Mouse (Mus musculus) liver, embryonic 13.5 days (tissue): ENCODE measurements at regions not wholly inside any gene's neighbourhood (a gene's known extent, or its start where the extent isn't known, plus 50 kb on each side); places are given as distances from the start of the nearest gene placed in this dataset.

Source experiments
- ATAC-seq: fragments of 200-750 bp; cut with Nextera tagmentation; 2 replicates; pipeline ENCODE4 v1.8.0; 2017; ENCODE audit warnings: low read depth, mild to moderate bottlenecking, moderate number of reproducible peaks, moderate library complexity
- DNase-seq: peaks from one replicate; pipeline ENCODE4 v3.0.0; 2022
- H3K27ac ChIP-seq: fragments of 300-500 bp; sonication (generic); 2 replicates; pipeline ENCODE4 v1.5.1; 2015; ENCODE audit warnings: moderate library complexity, mild to moderate bottlenecking, inconsistent platforms
- H3K27me3 ChIP-seq: fragments of 300-500 bp; sonication (generic); 2 replicates; pipeline ENCODE4 v1.6.1; 2015; ENCODE audit warnings: mild to moderate bottlenecking, inconsistent platforms
- H3K36me3 ChIP-seq: fragments of 300-500 bp; sonication (generic); 2 replicates; pipeline ENCODE4 v1.6.1; 2015; ENCODE audit warnings: mild to moderate bottlenecking, inconsistent platforms
- H3K4me1 ChIP-seq: fragments of 300-500 bp; sonication (generic); replicated peaks from 2 replicates; pipeline ENCODE4 v1.6.1; 2015; ENCODE audit warnings: inconsistent platforms
- H3K4me2 ChIP-seq: fragments of 300-500 bp; sonication (generic); 2 replicates; pipeline ENCODE4 v1.6.1; 2015; ENCODE audit warnings: inconsistent platforms, mild to moderate bottlenecking, moderate library complexity
- H3K4me3 ChIP-seq: fragments of 300-500 bp; sonication (generic); replicated peaks from 2 replicates; pipeline ENCODE4 v1.5.1; 2015; ENCODE audit warnings: mild to moderate bottlenecking, inconsistent platforms
- H3K9ac ChIP-seq: fragments of 300-500 bp; sonication (generic); 2 replicates; pipeline ENCODE4 v1.6.1; 2015; ENCODE audit warnings: mild to moderate bottlenecking, inconsistent platforms
- H3K9me3 ChIP-seq: fragments of 300-500 bp; sonication (generic); replicated peaks from 2 replicates; pipeline ENCODE4 v1.6.1; 2016; ENCODE audit warnings: inconsistent platforms
- WGBS: fragments of 180-500 bp; shearing (Covaris S2); methylation state at CpG from one replicate; pipeline ENCODE4 v1.1.7; 2015; ENCODE audit not compliant: insufficient replicate concordance; 5-methylcytosine and 5-hydroxymethylcytosine counted together

DNA sequence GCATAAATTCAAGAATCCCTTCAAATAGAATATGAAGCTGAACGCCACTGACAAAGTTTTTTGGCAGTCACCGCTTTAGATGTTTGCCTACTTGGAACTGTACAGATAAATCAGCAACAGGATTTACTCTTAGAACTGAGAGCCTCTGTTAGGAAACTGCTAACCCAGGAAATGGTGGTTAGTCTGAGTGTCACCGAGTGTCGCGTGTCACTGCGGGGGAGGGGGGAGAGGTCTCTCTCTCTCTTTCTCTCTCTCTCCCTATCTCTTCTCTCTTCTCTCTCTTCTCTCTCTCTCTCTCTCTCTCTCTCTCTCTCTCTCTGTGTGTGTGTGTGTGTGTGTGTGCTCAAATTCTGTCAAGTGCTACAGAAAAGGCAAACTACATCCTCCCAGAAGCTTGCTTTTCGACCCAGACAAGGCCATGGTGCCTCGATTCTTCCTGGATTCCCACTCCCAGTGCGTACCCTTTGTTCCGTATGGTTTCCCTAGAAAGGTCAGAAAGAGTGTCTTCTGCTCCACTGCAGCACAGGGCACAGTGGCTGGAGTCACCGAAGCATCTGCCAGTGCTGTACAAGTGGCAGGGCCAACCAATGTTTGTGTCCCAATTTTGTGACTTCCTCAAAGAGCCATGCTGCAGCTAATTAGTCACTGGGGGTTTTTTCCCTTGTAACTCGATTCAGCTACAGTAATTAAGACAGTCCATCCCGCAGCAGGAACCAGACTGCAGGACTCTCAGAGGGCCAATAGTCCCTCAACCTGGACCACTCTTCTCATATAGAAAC lies 87.0 kb downstream of the Cog6 start:
- DNase-seq (no peak), ATAC-seq (no peak)
- Histone ChIP-seq H3K4me1 (no peaks in the 10 kb centered on the region), H3K27me3 (no peaks in the 10 kb centered on the region), H3K4me3 (no peak overlapping the region), H3K4me2 (no peak overlapping the region), H3K9ac (no peak overlapping the region), H3K36me3 (no peaks in the 10 kb centered on the region), H3K9me3 (no peaks in the 10 kb centered on the region), H3K27ac (no peak overlapping the region)
- 26% methylated on average over 13 of the region's 13 CpGs for WGBS

GRCm38 (mm10) chr3:52927361-52927841 lies 89.6 kb downstream of the Cog6 start:
- Histone ChIP-seq H3K36me3 (no peaks in the 10 kb centered on the region), H3K4me3 (no peak overlapping the region), H3K9ac (no peak overlapping the region), H3K27ac (no peak overlapping the region), H3K4me2 (no peak overlapping the region), H3K9me3 (no peaks in the 10 kb centered on the region), H3K27me3 (no peaks in the 10 kb centered on the region), H3K4me1 (no peaks in the 10 kb centered on the region)
- 60% methylated on average over 12 of the region's 12 CpGs for WGBS
- ATAC-seq (no peak), DNase-seq (no peak)

- H3K36me3 ChIP-seq, result no peaks in the 10 kb centered on the region
- WGBS, result 73% methylated on average over 3 of the region's 3 CpGs
- no peak overlapping the region for H3K4me2 ChIP-seq
- no peaks in the 10 kb centered on the region for H3K9me3 ChIP-seq
- H3K9ac ChIP-seq, result no peak overlapping the region
- no peaks in the 10 kb centered on the region for H3K4me1 ChIP-seq
- H3K4me3 ChIP-seq, result no peak overlapping the region
- no peak overlapping the region for H3K27ac ChIP-seq
- H3K27me3 ChIP-seq, result no peaks in the 10 kb centered on the region
- no peak for ATAC-seq
- no peak for DNase-seq
Measured at GRCm38 (mm10) chr3:52926549-52926948, 90.5 kb downstream of the Cog6 start.

DNA sequence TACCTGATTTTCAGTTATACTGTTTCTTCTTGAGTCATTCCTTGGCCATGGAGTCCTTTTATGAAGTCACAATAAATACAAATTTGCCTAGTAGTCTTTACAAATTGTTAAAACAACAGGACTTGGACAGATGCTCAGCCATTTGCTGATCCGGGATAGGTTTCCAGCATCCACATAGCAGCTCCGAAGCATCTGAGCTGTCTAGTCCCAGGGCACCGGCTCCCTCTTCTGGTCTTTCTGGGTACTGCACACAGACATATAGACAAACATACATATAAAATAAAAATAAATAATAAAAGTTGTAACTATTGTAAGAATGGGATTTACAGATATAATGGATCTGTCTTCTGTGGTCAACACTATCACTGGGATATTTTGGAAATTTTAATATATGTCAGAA lies 91.8 kb downstream of the Cog6 start:
- no peak for DNase-seq
- WGBS, result 55% methylated on average over 3 of the region's 3 CpGs
- Histone ChIP-seq H3K36me3 (no peaks in the 10 kb centered on the region), H3K9ac (no peak overlapping the region), H3K4me2 (no peak overlapping the region), H3K4me1 (no peaks in the 10 kb centered on the region), H3K27me3 (no peaks in the 10 kb centered on the region), H3K9me3 (no peaks in the 10 kb centered on the region), H3K27ac (no peak overlapping the region), H3K4me3 (no peak overlapping the region)
- ATAC-seq, result no peak

GRCm38 (mm10) chr3:52924631-52925030 lies 92.4 kb downstream of the Cog6 start:
- H3K4me2 ChIP-seq, result no peak overlapping the region
- H3K9me3 ChIP-seq, result no peaks in the 10 kb centered on the region; the same call in 1 of the 2 replicates
- ATAC-seq, result no peak
- H3K9ac ChIP-seq, result no peak overlapping the region
- no peak overlapping the region for H3K27ac ChIP-seq
- H3K4me3 ChIP-seq, result no peak overlapping the region
- H3K36me3 ChIP-seq, result no peaks in the 10 kb centered on the region
- DNase-seq, result no peak
- WGBS, result 51% methylated on average over 2 of the region's 2 CpGs
- H3K4me1 ChIP-seq, result no peaks in the 10 kb centered on the region
- H3K27me3 ChIP-seq, result no peaks in the 10 kb centered on the region

- H3K27me3 ChIP-seq, result no peaks in the 10 kb centered on the region
- no peak for DNase-seq
- no peak for ATAC-seq
- H3K9me3 ChIP-seq, result no peaks in the 10 kb centered on the region; the same call in 1 of the 2 replicates
- H3K4me1 ChIP-seq, result no peaks in the 10 kb centered on the region
- no peak overlapping the region for H3K9ac ChIP-seq
- H3K4me2 ChIP-seq, result no peak overlapping the region
- H3K27ac ChIP-seq, result no peak overlapping the region
- no peak overlapping the region for H3K4me3 ChIP-seq
- no peaks in the 10 kb centered on the region for H3K36me3 ChIP-seq
- 74% methylated on average over 4 of the region's 4 CpGs for WGBS
Measured at GRCm38 (mm10) chr3:52923824-52924559, 93.0 kb downstream of the Cog6 start.

DNA sequence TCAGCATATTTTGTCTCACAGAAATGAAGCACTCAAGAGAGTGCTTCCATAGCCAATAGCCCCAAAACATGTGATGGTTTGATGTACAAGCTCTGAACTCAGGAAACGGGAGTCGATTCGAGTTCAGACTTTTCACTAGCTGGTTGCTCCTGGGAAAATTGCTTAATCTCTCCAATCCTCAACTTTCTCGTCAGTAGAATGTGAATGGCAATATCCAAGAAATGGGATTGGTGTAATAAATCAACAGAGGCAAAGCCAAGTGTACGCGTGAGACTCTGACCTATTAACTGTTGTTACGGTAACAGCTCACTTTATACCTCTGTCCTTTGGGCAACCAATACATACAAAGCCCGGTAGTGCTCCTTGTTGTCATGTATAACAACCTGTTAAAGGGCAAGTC lies 94.6 kb downstream of the Cog6 start:
- no peaks in the 10 kb centered on the region for H3K36me3 ChIP-seq
- H3K9me3 ChIP-seq, result no peaks in the 10 kb centered on the region; the same call in 1 of the 2 replicates
- no peak overlapping the region for H3K4me3 ChIP-seq
- 78% methylated on average over 8 of the region's 8 CpGs for WGBS
- H3K27ac ChIP-seq, result no peak overlapping the region
- ATAC-seq (no peak), DNase-seq (no peak)
- no peak overlapping the region for H3K9ac ChIP-seq
- no peak overlapping the region for H3K4me2 ChIP-seq
- no peaks in the 10 kb centered on the region for H3K27me3 ChIP-seq
- no peaks in the 10 kb centered on the region for H3K4me1 ChIP-seq

GRCm38 (mm10) chr3:52906823-52907564 lies 110.0 kb downstream of the Cog6 start:
- WGBS, result 66% methylated on average over 3 of the region's 3 CpGs
- Histone ChIP-seq H3K27me3 (no peaks in the 10 kb centered on the region), H3K27ac (no peak overlapping the region), H3K4me1 (no peaks in the 10 kb centered on the region), H3K9ac (no peak overlapping the region), H3K9me3 (no peaks in the 10 kb centered on the region), H3K4me2 (no peak overlapping the region), H3K36me3 (no peaks in the 10 kb centered on the region), H3K4me3 (no peak overlapping the region)
- DNase-seq (no peak), ATAC-seq (no peak)

DNA sequence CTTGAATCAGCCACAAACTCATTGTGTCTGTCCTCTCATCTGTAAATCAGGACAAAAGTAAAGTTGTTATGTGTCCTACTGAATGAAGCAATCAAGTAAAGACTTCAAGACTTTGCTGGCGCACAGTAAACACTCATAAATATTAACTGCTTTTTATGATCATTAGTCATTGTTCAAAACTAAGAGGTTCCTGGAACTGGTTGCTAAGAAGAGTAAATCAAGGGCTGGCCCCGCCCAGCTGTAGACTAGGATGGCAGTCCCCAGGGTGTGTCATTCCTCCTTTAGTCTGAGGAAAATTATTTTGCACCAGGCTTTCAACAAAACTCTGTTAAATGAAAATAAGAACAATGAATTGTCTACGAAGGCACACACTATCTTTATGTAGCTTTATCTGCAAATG lies 113.0 kb downstream of the Cog6 start:
- no peak overlapping the region for H3K9ac ChIP-seq
- WGBS, result 62% methylated on average over 3 of the region's 3 CpGs
- H3K36me3 ChIP-seq, result no peaks in the 10 kb centered on the region
- no peaks in the 10 kb centered on the region for H3K27me3 ChIP-seq
- no peak overlapping the region for H3K4me3 ChIP-seq
- no peaks in the 10 kb centered on the region for H3K9me3 ChIP-seq
- no peak overlapping the region for H3K27ac ChIP-seq
- H3K4me2 ChIP-seq, result no peak overlapping the region
- DNase-seq (no peak), ATAC-seq (no peak)
- H3K4me1 ChIP-seq, result no peaks in the 10 kb centered on the region

GRCm38 (mm10) chr3:52897665-52898064 lies 119.4 kb downstream of the Cog6 start:
- Histone ChIP-seq H3K9ac (no peak overlapping the region), H3K4me2 (no peak overlapping the region), H3K9me3 (no peaks in the 10 kb centered on the region), H3K4me3 (no peak overlapping the region), H3K4me1 (no peaks in the 10 kb centered on the region), H3K36me3 (no peaks in the 10 kb centered on the region), H3K27ac (no peak overlapping the region), H3K27me3 (no peaks in the 10 kb centered on the region)
- ATAC-seq (no peak), DNase-seq (no peak)
- WGBS, result 47% methylated on average over 4 of the region's 4 CpGs

GRCm38 (mm10) chr3:52896462-52896861 lies 120.6 kb downstream of the Cog6 start:
- ATAC-seq, result no peak
- Histone ChIP-seq H3K4me3 (no peak overlapping the region), H3K9ac (no peak overlapping the region), H3K4me1 (no peaks in the 10 kb centered on the region), H3K27ac (no peak overlapping the region), H3K36me3 (no peaks in the 10 kb centered on the region), H3K27me3 (no peaks in the 10 kb centered on the region), H3K4me2 (no peak overlapping the region), H3K9me3 (no peaks in the 10 kb centered on the region)
- no peak for DNase-seq
- 76% methylated on average over 7 of the region's 7 CpGs for WGBS
